Mouse (Mus musculus): ENCODE data around the gene Fthl17f.
"Not testable (repeated sequence)": the region's sequence is repeated elsewhere in the genome, so short reads cannot be mapped to it uniquely, and the experiment has no call there.

The Fthl17f gene

DNA sequence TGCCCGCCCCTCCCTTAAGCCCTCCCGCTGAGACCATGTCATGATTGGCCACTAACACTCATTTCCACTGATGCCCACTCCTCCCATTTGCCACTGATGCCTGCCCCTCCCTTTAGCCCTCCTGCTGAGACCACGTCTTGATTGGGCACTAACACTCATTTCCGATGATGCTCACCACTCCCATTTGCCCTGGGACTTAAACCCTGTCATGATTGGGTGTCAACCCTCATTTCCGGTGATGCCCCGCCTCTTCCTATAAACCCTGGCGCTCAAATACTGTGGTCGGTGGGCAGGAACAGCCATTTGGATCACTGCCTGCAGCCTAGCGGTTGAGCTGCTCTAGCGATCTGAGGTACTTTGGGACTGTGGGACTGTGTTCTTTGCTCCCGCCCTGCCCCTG, at the start of gene Fthl17f:
Fthl17f (plus strand) TSS at position 301 of the 400 bp plus-strand sequence.
- not testable (repeated sequence) for DNase-seq (ENCODE audit: extremely low read depth, low read depth, low spot score)

DNA sequence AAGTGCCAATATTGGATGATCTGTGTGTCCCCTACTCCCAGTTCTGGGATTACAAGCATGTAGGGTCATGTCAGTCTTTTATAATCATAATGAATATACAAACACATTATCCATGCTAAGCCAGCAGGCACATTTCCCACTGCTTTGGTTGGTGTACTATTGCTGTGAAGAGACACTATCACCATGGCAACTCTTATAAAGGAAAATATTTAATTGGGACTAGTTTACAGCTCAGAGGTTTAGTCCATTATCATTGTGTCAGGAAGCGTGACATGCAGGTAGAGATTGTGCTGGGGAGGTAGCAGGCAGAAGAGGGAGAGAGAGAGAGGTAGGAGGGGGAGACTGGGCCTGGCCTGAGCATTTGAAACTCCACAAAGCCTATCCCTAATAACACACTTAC, 46.7 kb upstream of the Fthl17f start:
- no peak for DNase-seq (ENCODE audit: extremely low read depth, low read depth, low spot score)

DNA sequence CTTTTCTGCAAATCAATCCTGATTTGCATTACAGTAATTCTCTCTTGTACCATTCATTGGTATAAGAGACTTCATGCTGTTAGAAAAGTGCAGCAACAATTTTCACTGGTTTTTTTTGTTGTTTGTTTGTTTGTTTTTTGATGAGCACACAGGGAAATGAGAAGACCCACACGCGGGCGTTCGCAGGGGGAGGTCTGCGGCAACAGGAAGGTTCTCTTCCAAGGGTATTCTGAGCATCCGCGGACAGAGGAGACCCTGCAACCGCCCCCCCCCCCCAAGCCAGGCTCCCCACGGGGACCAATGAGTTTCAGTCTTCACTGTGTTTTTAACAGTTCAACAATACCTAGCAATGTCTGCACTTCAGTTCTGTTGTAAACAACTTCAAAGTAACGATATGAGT, 43.3 kb upstream of the Fthl17f start:
- no peak for DNase-seq (ENCODE audit: extremely low read depth, low read depth, low spot score)

DNA sequence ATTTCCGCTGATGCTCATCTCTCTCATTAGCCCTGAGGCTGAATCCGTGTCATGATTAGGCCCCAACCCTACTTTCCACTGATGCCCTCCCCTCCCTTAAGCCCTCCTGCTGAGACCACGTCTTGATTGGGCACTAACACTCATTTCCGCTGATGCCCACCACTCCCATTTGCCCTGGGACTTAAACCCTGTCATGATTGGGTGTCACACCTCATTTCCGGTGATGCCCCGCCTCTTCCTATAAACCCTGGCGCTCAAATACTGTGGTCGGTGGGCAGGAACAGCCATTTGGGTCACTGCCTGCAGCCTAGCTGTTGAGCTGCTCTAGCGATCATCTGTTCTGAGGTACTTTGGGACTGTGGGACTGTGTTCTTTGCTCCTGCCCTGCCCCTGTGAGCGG, 29.6 kb upstream of the Fthl17f start, which contains the start of gene Fthl17e:
Fthl17e (plus strand) TSS at position 301 of the 400 bp plus-strand sequence.
- not testable (repeated sequence) for DNase-seq (ENCODE audit: extremely low read depth, low read depth, low spot score)

DNA sequence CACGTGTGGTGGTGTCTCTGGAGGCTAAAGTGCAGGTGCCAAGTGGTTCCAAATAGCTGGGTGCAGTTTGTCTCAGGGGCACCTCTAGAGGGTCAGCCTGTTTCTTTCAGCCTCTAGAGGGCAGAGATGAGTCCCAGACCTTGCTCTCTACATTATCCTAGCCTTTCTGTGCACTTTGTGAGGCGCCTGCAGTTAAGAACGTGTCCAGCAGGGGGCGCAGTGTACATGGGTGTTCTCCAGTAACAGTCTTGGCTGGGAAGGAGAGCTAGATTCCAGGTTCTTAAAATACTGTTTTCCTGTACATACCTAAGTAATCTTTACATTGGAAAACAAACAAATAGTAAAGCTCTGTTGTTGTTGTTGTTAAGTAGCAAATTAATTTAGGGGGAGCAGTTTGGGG, 21.2 kb upstream of the Fthl17f start:
- not testable (repeated sequence) for DNase-seq (ENCODE audit: extremely low read depth, low read depth, low spot score)

DNA sequence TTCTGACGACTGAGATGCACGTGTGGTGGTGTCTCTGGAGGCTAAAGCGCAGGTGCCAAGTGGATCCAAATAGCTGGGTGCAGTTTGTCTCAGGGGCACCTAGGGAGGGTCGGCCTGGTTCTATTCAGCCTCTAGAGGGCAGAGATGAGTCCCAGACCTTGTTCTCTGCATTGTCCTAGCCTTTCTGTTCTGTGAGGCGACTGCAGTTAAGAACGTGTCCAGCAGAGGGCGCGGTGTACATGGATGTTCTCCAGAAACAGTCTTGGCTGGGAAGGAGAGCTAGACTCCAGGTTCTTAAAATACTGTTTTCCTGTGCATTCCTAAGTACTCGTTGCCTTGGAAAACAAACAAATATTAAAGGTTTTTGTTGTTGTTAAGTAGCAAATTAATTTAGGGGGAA, 1.9 kb upstream of the Fthl17f start:
- DNase-seq (ENCODE audit: extremely low read depth, low read depth, low spot score): not testable (repeated sequence)

DNA sequence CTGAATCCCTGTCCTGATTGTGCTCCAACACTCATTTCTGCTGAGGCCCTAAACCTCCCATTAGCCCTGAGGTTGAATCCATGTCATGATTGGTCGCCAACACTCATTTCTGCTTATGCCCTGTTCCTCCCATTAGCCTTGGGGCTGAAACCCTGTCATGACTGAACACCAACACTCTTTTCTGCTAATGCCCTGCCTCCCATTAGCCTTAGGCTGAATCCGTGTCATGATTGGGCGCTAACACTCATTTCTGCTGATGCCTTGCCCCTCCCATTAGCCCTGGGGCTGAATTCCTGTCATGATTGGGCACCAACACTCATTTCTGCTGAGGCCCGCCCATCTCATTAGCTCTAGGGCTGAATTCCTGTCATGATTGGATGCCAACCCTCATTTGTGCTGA, 714 bp upstream of the Fthl17f start:
- no peak for DNase-seq (ENCODE audit: extremely low read depth, low read depth, low spot score)

DNA sequence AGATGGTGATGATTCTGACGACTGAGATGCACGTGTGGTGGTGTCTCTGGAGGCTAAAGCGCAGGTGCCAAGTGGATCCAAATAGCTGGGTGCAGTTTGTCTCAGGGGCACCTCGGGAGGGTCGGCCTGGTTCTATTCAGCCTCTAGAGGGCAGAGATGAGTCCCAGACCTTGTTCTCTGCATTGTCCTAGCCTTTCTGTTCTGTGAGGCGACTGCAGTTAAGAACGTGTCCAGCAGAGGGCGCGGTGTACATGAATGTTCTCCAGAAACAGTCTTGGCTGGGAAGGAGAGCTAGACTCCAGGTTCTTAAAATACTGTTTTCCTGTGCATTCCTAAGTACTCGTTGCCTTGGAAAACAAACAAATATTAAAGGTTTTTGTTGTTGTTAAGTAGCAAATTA, 14.9 kb downstream of the Fthl17f start:
- DNase-seq (ENCODE audit: extremely low read depth, low read depth, low spot score): not testable (repeated sequence)

DNA sequence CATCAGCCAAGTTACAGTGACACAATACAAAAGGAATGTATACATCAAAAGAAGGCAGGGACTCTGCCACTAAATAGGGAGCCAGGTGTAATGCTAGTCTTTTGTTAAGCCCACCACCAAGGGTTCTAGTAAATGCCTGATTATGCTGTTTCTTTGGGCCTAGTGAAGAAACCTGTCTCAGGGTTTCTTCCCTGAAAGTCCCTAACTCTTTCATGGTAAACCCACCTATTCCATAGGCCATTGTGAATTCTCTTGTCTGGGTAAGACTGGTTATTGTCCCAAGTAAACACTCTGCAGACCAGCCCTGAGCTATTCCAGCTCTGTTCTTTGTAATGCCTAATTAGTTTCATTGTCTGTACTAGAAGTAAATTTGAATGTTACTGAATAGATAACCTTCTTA, 32.3 kb downstream of the Fthl17f start:
- DNase-seq (ENCODE audit: extremely low read depth, low read depth, low spot score): not testable (repeated sequence)

DNA sequence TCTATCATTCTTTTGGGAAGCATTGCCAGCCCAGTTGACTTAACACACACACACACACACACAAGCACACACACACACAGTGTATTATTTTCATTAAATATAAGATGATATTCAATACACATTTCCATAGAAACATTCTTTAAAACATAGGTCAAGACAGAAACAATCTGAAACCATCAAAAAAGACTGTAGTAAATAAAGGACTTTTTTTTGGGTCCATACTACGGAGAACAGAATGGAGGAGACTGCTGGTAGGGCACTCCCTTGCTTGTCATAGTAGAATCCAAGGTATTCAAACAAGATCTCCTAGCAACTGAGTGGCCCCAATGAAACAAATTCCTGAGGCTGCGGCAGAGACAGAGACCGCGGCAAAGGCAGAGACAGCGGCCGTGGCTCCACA, 41.4 kb downstream of the Fthl17f start, which contains the start of gene 4930402K13Rik:
4930402K13Rik (plus strand) TSS at position 301 of the 400 bp plus-strand sequence.
- DNase-seq (ENCODE audit: extremely low read depth, low read depth, low spot score): no peak

DNA sequence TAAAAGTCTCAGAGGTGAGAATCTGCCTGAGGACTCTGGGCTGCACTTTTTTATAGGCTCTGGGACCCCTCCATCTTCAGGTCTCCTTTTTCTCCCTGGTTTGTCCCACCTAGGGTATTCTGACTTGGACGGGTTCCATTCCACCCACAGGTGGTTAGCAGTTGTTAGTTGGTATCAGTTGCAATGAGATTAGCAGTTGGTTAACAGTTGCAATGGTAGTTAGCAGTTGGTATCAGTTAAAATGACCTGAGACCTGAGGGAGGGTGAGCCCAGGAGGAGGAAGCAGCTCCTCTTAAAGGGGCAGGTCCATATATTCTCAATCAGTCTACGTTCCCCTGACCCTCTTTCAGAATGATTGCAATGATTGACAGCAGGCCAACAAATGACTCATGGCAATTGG, 47.6 kb downstream of the Fthl17f start:
- DNase-seq (ENCODE audit: extremely low read depth, low read depth, low spot score): no peak

Measured in fat pad, adult 2 months (tissue).